Mouse (Mus musculus) brain, embryonic 14.5 days (tissue): ENCODE measurements around the gene Jund.
A peak's percentile ranks its signal among the peaks of the same experiment; 100 is the strongest.

Source experiments
- CTCF ChIP-seq: fragments of 200-500 bp; IDR thresholded peaks from 2 replicates; pipeline ENCODE4 v1.5.1; 2012; ENCODE audit warnings: inconsistent platforms, mild to moderate bottlenecking, moderate library complexity, borderline replicate concordance; ENCODE audit not compliant: insufficient read depth, insufficient read length; ENCODE audit errors: extremely low read depth
- POLR2A ChIP-seq: fragments of 200-500 bp; IDR thresholded peaks from 2 replicates; pipeline ENCODE4 v1.6.1; 2012; ENCODE audit warnings: mild to moderate bottlenecking, inconsistent platforms, borderline replicate concordance; ENCODE audit not compliant: poor library complexity, insufficient read depth, insufficient read length, severe bottlenecking; ENCODE audit errors: extremely low read depth

GRCm38 (mm10) chr8:70698310-70699109 lies at the start of gene Jund:
- TF ChIP-seq CTCF, result no peak
- TF ChIP-seq POLR2A, result peak; percentile 100
